8 mouse cellular contexts compared by ENCODE assay signal in the genomic region with DNA sequence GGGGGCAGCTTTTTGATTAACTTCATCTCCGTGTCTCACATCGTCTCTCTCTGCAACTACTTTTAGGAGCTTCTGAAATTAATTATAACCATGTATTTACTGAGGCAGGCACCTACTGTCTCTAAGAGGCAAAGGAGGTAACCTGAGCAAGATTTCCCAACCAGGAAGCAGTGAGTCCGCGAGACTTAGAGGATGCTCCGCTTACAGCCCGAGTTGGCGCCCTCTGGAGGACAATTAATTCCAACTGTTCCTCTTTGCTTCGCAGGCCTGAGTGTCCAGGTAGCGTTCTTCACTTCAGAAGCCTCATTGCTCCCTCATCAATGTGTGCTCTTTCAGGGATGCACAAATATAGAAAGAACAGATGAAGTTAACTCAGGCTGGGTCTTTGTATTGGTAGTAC.
DNase-seq lines count a peak whose midpoint lies in the region; ATAC-seq lines count a peak whose summit lies in the region.

No protein-coding gene starts in this region.

- DNase-seq in 416B (ENCODE audit: low read depth) = peak; percentile 51
- DNase-seq in NIH3T3 (ENCODE audit: low read depth) = peak; percentile 38
- DNase-seq in layer of hippocampus, adult 9-10 months (ENCODE audit: low spot score) = peak; percentile 67
- peak; percentile 30 for DNase-seq in right cerebral cortex, postnatal 25 days

- H3K27me3 ChIP-seq in lung, embryonic 16.5 days (ENCODE audit: control insufficient read depth, insufficient read depth, low read depth, low read length) = no peaks in the 10 kb centered on the region

- H3K4me2 ChIP-seq in lung, embryonic 16.5 days (ENCODE audit: low read depth, low read length) = no peak overlapping the region

- H3K9me3 ChIP-seq in lung, embryonic 16.5 days (ENCODE audit: control insufficient read depth, low read length) = no peaks in the 10 kb centered on the region

- peaks cover 5% of the 10 kb centered on the region for H3K4me1 ChIP-seq in lung, embryonic 16.5 days (replicated peaks; ENCODE audit: control insufficient read depth, insufficient read depth, low read length)

- H3K27ac ChIP-seq in lung, embryonic 16.5 days (ENCODE audit: low read length) = no peak overlapping the region

- H3K36me3 ChIP-seq in lung, embryonic 16.5 days (ENCODE audit: control insufficient read depth, insufficient read depth, low read length) = no peaks in the 10 kb centered on the region

- H3K9ac ChIP-seq in lung, embryonic 16.5 days (ENCODE audit: low read length) = no peak overlapping the region

- H3K4me3 ChIP-seq in lung, embryonic 16.5 days (ENCODE audit: low read length) = no peak overlapping the region

- peak; percentile 88 for ATAC-seq in common myeloid progenitor, adult 5-6 weeks (replicated peaks; ENCODE audit: low read depth, poor library complexity, severe bottlenecking)
- peak; percentile 88 for ATAC-seq in granulocyte monocyte progenitor cell, adult 5-6 weeks (replicated peaks; ENCODE audit: poor library complexity, severe bottlenecking)
- peak; percentile 21; the same call in 1 of the 2 replicates for ATAC-seq in lung, embryonic 16.5 days (ENCODE audit: low read depth)
- no peak for ATAC-seq in inflammation-experienced regulatory T-cells, adult 6 months

- WGBS in lung, embryonic 16.5 days = 21% methylated on average over 9 of the region's 9 CpGs
